Mouse (Mus musculus) spleen, embryonic (tissue): ENCODE results near the gene Tnfrsf11a.
"Not testable (repeated sequence)": the region's sequence is repeated elsewhere in the genome, so short reads cannot be mapped to it uniquely, and the experiment has no call there.

Experiments
- CTCF ChIA-PET: fragments of 350-600 bp; sonication (Branson Sonifier 250); formaldehyde crosslinking; loops from one replicate; lab custom pipeline; 2022; lab: Charles Lee

The Tnfrsf11a gene

DNA sequence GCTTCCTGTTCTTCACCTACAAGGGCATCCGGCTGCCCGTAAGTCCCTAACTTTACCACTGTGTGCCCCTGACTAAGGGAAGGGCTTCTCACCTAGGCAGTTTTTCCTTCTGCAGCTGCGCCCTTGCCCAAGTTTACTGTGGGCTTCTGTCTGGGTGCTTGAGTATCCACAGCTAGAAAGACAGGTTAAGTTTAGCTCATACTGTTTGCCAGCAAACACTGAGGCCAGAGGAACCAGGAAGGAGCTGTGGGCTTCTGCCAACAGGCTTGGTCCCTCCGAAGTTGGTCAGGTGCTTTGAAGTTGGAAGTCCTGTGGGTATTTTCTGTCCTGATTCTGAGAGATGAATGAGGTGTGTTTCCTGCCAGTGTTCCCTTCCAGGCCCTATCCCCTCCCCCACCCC lies 4.6 kb downstream of the Tnfrsf11a start:
- CTCF ChIA-PET, result no interaction called here

DNA sequence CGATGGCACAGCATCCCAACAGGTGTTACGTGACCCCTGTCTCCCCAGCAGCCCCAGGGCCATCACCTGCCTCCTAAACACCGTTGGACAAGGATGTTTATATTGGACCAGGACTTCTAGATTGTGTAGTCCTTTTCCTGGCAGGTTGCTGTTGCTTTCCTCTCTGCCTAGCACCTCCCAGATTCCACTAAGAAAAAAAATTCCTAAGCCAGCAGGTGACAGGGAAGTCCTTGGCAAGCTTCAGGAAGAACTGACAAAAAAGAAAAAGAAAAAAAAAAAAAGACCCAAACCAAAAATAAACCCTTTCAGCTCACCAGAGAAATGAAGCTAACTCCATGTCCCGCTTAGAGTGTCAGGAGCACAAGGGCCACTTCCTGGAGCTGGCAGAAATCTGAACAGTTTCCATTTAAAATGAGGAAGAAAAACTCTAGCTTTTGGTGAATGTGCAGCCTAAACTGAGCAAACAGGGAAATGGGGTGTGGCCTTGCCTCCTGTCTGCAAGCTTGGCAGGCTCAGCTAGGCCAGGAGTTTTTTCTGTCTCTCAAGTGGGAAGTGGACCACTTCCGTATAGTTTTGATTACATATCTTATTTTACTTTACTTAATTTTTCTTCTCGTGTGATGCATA lies 6.3 kb downstream of the Tnfrsf11a start:
- CTCF ChIA-PET, result no interaction called here

DNA sequence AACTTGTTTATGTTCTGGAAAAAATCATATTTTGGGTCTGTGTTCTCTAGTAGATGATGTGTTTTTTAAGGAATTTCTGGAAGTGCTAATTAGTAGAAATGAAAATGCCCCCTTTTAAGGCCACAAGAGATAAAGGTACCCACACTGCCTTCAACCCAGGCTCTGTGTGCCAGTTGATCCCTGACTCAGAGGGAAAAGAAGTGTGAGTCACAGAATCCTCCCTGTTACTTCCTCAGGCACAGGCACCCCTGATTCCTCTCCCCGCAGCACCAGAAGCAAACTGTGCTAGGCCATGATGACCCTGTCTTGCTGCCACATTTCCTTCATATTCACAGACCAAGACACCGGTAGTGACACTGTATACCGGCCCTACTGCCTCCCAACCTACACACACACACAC lies 9.6 kb downstream of the Tnfrsf11a start:
- CTCF ChIA-PET, result interaction anchor here (0.6 kb wide), 1 partner anchor 283 kb away, joined by 13 read pairs; no protein-coding TSS in a partner anchor

DNA sequence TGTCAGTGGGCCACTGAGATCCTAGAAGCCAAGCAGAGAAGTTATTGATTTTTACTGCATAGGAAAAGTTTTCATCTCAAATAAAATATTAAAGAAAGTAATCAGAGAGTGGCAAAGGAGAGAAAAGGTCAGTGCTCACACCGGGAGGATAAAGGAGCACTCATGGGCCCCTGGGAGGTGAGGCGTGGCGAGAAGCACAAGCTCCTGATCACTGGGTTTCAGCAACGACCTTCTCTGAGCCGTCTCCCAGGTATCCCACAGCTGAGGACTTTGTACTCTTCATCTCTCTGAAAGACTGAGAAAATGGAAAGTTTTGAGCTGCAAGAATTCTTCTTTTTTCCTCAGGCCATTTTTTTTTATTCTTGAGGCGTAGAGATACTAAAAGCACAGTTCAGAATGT lies 14.2 kb downstream of the Tnfrsf11a start:
- CTCF ChIA-PET, result no interaction called here

DNA sequence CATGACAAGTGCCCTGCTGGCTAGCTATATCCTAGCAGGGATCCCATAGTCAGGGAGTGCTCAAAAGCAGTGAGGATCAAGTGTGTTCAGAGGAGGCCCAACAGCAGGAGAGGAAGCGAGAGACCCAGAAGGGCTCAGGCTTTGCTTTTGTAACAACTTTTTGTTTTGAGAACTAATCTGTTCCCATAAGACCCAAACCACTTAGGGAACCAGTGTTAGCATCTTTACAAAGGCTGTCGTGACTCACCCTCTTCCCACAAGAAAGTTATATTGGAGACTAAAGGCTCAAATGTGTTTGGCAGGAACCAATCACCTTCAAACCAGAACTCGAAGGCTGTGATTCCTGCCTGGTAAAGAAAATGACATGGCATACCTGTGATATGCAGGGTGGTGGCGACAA lies 15.2 kb downstream of the Tnfrsf11a start:
- CTCF ChIA-PET, result no interaction called here

DNA sequence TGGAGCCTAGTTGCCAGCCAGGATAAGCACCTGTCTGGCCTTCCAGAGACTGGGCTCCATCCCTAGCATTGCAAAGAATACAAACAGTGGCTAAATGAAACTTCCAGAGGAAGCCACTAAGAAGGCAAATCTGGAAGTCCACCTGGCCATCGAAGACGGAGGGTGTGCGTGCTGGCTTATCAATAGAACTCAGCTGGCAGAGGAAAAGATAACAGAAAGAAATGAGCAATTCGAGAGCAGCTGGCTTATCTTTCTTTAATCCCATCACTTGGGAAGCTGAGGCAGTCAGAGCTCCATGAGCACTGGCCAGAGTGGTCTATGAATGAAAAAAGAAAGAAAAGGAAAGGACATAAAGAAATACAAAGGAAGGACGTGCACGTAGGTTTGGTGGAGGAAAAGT lies 20.1 kb downstream of the Tnfrsf11a start:
- CTCF ChIA-PET, result no interaction called here

DNA sequence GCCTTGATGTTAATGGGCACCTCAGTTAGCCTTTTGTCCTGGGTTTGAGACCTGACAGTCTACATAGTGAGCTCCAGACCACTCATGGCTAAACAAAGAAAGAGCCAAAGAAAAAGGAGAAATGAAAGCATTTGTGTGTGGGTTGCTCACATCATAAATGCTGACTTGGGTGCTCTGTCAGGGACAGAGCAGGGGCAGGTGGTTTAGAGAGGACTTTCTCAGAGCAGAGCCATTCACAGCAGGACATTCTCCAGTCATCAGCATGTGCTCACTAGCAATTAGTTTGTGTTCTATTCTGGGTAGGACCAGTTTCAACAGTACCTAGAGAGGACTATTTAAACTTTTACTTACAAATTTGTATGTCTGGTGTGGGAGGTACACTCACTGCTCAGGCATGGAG lies 20.7 kb downstream of the Tnfrsf11a start:
- CTCF ChIA-PET, result no interaction called here

DNA sequence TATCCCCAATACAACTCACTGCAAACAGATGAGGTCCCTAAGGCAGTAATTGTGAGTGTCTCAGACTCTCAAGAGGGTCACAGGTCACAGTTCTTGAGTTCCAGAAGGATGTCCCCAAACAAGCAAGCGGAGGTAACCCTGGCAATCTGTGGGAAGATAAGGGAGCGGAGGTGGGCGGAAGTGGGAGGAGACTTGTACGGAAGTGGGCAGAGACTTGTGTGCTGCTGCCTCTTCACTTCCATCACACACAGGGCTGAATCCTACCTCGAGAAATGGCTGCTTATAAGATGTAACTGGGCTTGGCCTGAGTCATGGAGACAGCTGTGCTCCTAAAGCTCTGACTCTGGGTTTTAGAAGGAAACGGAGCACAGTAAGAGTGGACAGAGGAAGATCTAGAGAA lies 22.4 kb downstream of the Tnfrsf11a start:
- CTCF ChIA-PET, result no interaction called here

DNA sequence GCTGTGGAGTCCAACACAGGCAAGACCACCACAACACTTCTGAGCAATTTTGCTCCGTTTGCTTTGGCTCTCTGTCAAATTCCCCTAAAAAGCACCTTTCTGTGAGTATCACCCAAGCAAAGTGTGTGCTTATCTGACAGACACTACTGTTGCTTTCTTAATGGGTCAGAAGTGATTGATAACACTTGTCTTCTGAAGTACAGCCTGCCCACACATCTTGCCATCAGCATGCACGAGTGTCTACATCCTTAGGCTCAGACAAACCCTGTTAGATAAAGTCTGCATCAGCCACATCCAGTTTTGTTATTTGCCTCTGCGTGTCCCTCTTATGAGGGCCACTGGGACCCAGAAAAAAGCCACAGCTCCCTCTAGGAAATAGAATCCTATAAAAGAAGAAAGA lies 23.8 kb downstream of the Tnfrsf11a start:
- CTCF ChIA-PET, result no interaction called here

DNA sequence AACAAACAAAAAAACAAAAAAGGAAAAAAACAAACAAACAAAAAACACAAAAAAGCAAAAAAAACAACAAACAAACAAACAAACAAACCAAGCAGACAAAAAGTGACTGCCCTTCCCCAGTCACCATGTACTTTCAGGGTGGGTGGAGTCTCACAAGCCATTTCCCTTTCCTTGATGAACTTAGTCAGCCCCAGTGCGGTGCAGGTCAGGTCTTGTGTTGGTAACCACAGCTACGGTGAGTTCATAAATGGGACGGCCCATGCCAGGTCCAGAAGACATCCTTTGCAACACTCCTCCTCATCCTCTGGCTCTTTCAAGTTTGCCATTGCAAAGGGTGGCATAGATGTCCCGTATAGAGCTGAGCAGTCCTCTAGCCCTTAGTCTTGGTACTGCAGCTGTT lies 25.0 kb downstream of the Tnfrsf11a start:
- CTCF ChIA-PET, result interaction anchor here (0.6 kb wide), 1 partner anchor 12 kb away, joined by 4 read pairs; no protein-coding TSS in a partner anchor

DNA sequence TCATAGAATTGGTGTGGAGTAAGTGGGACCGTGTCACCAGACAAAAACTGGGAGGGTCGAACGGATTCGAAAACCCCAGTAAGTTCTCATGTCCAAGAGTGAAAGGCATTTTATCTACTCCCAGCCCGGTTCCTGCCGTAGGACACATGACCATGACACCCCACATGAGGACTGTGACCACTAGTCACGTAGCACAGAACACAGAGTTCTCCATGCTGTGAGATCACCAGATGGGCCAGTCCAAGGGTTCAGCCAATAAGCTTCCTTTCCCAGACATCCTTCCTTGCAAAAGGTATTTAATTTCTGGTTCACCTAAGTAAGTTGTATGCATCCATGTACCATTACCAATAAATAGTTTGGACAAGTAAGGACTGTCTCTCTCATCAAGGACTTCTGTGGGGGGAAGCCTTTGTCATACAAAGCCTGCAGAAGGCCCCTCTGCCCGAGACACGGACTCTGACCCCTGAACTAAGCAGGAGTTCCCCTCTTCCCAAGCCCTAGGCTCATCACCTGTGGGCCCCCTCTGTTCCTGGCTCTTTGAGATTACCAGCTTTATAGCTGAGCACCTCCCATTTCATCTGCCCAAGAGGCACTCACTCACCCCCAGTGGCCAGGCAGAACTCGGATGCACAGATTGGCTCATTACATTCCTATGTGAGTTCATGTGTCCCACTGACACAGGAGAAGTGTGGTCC lies 26.7 kb downstream of the Tnfrsf11a start:
- CTCF ChIA-PET, result no interaction called here

DNA sequence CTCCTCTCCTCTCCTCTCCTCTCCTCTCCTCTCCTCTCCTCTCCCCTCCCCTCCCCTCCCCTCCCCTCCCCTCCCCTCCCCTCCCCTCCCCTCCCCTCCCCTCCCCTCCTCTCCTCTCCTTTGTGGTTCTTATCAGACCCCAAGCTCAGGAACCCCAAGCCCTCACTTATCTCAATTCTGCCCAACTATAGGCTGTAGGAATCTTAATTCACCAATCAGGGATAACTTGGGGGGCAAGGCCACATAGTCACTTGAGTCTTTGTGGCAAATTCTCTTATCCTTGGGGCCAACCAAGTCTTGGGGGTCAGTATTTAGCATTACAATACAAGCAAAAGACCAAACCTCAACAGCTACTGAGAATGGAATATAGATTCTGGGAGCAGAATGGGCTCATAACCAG lies 31.5 kb downstream of the Tnfrsf11a start:
- CTCF ChIA-PET, result not testable (repeated sequence)

DNA sequence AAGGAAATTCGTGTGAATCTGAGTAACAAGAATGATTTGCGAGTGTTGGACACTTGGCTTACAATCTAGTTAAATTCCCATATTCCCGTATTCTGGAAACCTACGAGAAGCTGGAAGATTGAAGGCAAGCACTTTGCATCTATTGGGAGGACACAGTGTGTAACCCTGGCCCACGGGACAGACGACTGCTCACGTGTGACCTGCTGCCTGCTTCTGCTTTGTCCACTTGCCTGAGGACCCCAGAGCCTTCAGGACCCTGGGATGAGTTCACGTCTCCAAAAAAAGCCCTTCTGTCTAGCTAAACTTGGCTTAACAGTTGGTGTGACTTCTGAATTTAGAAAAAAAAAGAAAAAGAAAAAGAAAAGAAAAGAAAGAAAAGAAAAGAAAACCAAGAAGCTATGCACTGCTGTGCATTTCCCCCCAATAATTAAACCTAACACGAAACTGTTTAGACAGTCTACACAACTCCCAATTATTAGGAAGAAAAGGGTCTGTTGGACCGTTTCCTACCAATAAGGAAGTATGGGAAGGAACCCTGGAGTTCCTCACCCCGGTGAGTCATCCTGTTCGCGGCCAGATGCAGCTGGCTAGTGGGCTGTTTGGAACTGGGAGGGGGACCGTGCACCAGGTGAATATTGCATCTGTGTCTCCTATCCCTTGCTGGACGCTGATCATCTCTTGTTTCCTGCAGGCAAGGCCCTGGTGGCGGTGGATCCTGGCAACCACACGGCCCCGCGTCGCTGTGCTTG lies 32.6 kb downstream of the Tnfrsf11a start:
- CTCF ChIA-PET, result no interaction called here

DNA sequence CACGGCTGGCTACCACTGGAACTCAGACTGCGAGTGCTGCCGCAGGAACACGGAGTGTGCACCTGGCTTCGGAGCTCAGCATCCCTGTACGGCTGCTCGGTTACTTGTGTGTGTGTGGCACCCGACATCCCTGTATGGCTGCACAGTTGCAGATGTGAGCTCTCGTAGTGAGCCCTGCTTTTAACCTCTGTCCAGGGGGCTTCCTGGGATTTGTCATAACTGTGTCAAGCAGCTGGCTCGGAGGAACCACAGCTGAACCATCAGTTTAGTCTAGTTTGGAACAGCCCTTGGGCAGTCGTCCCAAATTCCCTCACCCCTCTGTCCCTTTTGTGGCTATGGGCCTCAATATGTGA lies 33.2 kb downstream of the Tnfrsf11a start:
- CTCF ChIA-PET, result no interaction called here

DNA sequence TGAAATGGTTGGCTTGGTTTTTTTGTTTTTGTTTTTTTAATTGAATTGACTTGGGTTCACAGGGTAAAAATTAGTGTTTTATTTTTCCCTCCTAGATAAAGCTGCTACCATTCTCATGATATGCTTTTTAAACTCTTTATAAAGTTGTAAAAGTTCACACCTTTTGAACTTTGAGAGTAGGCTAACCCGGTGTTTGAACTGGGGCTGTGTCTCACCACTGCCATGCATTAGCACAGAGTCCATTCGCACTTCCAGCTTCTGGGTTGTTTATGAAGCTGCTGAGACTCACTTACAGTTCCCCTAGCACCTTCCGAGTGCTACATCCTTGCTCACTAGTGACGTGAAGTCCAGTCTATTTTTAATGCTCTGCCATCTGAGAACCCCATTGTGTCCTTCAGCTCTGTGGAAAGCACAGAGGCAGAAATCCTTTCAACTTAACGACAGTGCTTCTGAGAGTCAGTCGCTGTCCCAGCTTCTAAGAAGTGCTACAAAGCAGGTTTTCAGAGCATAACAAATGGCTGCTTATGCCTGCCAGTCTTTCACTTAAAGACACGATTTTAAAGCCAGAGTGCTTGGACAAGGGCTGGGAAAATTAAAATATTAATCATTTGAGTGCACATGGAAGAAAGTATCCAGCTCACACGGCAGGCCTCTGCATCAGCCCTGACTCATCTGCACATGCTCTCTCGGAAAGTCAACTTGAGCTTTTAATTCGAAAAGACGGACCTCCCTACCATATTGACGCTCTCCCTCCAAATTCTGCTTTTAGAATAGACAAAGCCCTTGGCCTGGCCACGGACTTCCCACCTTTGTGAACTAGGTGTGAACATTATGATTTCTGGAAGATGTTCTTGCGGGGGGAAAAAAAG lies 34.1 kb downstream of the Tnfrsf11a start:
- CTCF ChIA-PET, result no interaction called here

DNA sequence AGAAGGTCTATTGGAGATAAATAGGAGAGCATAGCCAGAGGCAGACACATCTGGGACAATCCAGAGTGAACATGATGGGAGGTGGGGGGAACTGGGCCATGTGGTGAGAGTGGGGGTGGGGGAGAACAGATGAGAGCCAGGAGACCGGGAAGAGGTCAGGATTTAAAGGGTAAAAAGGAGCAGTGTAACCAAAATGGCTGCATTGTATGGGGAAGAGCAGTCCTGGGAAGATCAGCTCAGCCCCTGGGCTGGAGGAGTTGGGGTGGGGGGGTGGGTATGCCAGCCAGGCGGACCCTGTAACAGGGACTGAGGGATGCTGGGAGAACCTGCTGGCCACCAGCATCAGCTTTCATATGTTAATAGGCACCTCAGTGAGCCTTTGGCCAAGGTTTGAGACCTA lies 34.8 kb downstream of the Tnfrsf11a start:
- CTCF ChIA-PET, result no interaction called here

DNA sequence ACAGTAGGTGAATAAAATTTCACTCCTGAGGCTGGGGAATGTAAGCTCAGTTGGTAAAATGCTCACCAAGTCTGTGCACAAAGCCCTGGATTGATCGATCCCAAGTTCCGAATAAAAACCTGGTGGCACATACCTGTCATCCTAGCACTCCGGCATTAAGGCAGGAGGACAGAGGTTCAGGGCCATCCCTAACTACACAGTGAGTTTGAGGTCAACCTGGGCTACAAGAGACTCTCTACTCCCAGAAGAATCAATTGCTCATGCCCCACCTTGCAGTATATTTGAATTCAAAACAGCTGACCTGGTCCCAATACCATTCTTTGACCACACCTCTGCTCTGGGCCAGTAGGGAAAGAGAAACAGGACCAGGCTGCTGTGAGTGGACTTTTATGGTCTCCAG lies 35.2 kb downstream of the Tnfrsf11a start:
- CTCF ChIA-PET, result no interaction called here

DNA sequence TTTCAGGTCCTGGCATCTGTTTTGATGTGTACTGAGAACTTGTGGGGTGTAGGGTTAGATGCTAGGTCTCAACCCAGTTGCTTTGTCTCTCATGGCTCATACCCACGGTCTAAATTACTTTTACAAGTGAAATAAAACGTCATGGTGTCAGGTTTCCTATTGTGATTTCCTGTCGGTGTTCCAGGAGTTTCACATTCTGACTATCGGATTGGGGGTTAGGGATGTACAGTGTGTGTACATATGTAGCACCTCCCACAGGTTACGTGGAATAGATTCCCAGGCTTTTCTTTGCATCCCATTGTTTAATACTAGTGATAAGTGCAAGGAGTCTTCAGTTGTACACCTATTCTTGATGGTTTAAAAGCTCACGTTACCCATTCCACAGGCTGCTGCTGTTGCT lies 38.5 kb downstream of the Tnfrsf11a start:
- CTCF ChIA-PET, result no interaction called here

DNA sequence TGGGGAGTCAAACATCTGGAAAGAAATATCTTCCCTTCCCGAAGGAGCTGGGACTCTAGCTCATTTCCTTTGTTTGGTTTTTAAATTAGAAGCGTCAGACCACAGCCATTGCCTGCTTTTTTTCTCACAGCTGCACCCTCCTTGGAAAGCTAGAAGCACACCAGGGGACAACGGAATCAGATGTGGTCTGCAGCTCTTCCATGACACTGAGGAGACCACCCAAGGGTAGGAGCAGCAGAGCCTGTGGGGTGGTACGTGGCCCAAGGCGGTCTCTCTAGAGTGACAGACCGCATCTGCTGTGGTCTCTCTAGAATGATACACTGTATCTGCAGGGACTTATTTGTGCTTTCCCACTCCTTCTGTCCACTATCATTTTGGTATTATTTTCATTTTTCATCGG lies 39.2 kb downstream of the Tnfrsf11a start:
- CTCF ChIA-PET, result no interaction called here

DNA sequence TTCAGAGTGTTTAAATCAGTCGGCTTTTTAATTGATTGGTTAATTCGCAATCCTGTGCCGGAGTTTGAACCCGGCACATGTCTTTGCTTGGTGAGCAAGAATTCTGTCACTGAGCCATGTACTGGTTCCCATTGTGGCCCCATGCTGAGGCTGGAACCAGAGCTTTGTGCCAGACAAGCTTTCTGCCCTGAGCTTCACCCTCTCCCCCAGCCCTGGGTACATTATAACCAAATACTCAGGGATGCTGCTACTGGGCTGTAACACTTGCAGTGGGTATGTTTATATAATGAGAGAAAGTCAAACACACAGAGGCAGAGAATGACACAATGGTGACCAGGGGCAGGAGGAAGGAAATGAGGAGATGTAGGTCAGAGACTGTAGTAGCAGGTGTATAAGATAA lies 43.8 kb downstream of the Tnfrsf11a start:
- CTCF ChIA-PET, result no interaction called here

DNA sequence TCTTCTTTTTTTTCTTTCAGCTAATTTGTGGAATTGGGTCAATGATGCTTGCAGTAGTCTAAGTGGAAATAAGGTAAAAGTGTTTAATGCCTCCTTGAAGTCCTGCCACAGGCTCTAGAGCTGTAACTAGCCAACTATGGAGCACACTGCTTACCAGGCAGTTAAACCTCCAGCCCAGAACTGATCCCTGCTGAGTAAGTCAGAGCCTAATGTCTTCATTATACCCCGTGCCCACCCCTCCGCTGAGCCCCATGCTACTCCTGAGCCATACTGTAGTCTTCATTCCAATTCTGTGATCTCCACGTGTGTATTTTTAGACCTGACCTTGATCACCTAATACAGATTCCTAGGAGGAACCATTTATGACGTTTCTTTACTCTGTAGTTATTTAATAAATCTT lies 44.5 kb downstream of the Tnfrsf11a start:
- CTCF ChIA-PET, result no interaction called here

DNA sequence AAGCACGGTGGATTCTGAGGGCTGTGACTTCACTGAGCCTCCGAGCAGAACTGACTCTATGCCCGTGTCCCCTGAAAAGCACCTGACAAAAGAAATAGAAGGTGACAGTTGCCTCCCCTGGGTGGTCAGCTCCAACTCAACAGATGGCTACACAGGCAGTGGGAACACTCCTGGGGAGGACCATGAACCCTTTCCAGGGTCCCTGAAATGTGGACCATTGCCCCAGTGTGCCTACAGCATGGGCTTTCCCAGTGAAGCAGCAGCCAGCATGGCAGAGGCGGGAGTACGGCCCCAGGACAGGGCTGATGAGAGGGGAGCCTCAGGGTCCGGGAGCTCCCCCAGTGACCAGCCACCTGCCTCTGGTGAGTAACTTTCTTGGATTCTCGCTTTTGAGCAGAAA lies 46.9 kb downstream of the Tnfrsf11a start:
- CTCF ChIA-PET, result no interaction called here
